Mouse (Mus musculus) erythroblast, embryonic 14.5 days (primary cell): ENCODE results near the gene Prox2.

Experiments
- GATA1 ChIP-seq: IDR thresholded peaks from 2 replicates; pipeline ENCODE4 v1.6.1; 2012; ENCODE audit warnings: low read length, inconsistent platforms, mixed read lengths
- TAL1 ChIP-seq: IDR thresholded peaks from 3 replicates; pipeline ENCODE4 v1.6.1; 2012; ENCODE audit warnings: low read length, inconsistent platforms, mixed read lengths

DNA sequence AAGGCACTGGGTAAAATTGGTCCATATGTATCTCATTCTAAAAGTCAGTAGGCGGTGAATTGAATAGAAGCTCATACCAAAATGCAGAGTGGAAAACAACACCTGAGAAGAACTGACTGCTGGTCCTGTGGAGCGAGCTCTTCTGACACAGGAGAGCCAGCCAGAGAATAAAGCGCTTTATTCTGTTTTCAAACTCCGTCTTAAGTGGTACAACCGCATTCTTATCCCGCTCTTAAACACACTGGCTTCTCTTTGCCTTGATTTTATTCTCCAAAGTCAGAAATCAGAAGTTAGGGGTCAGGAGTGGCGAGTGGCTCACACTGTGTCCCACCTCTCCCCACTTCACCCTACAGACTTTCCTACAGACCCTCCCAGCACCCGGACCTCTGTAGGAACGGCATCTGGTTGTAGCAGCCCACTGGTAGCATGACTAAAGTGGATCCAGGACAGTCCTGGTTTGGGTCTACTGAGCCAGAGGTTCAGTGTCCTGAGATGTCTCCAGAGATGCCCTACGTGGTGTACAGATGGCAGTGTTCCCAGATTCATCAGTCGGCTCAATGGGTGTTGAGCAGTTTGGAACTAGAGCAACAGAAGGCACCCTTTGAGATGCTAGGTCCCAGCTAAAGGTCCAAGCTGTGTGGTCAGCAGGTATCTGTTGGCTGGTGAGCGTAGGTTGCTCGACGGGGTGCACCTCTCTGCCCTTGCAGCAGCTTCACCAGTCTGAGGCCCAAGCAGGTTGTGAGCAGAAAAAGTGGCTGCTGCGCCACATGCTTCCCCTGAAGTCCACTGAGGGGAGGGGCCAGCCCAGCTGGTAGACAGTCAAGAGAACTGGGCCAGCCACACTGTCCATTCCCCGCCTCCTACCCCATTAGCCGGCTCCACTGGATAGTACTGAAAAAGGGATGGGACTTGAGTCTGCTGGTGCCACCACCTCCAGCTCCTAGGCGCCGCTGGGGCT, 25.2 kb upstream of the Prox2 start:
- TF ChIP-seq GATA1 (no peak), TAL1 (no peak)
